Mouse (Mus musculus): ENCODE measurements at regions not wholly inside any gene's neighbourhood (a gene's known extent, or its start where the extent isn't known, plus 50 kb on each side); places are given as distances from the start of the nearest gene placed in this dataset.

GRCm38 (mm10) chr13:28545797-28546196 is 288.5 kb downstream of the Gm11361 start:
- TF ChIP-seq CTCF (IDR thresholded peaks at IDR 0.05; ENCODE audit: low read depth, low read length) (no peak), POLR2A (IDR thresholded peaks at IDR 0.05; ENCODE audit: extremely low read depth, insufficient read depth, low read length) (no peak)
